8 mouse cellular contexts compared by ENCODE assay signal in the genomic region with DNA sequence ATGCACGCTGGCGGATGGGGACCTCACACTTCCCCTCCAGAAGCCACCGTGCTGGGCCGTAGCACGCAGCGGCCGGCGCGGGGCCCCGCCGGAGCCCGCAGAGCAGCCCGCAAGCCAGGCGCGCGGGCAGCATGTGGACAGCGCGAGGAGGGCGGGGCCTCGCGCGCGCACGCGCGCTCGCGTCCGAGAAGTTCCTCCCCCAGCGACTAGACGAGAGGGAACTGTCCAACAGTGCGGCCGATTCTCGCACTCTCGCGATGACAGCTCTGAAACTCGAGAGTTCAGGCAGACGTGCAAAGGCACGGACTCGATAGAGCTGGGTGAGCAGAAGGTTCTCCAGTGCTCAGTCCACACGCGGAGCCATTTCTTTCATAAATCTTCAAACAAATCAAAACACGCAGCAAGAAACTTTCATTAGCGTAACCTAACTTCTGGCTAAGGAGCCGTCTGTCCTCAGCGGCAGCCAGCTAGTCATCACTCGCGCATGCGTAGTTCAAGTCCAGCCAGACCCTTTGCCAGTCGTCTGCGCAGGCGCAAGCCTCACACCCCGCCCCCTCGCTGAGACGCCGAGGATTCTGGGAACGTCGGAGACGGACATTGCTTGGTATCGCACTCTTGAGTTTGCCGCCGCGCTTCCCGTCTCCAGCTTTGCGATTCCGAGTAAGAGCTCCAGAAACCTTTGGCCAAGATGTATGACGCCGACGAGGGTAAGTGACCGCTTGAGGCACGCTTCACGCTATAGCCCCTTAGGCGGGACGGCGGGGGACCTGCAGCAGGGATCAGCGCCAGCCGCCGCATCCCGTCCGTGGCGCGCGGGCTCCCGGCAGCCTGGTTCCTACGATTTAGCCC. TPM values are rescaled to one million over a fixed set of nuclear protein-coding genes. Genes with fewer than 3 reads are reported as not detected.
DNase-seq lines count a peak whose midpoint lies in the region; ATAC-seq and TF ChIP-seq lines count a peak whose summit lies in the region.

A gene (minus strand): TSS at position 161 of the 849 bp plus-strand sequence.
A gene (plus strand): TSS at position 224 of the 849 bp plus-strand sequence.

- no peak for TF ChIP-seq CTCF in ES-Bruce4 (IDR thresholded peaks at IDR 0.05; ENCODE audit: low read depth, low read length)
- TF ChIP-seq CTCF in liver, postnatal 0 days (IDR thresholded peaks at IDR 0.05; ENCODE audit: low read depth) = no peak

- no peaks in the 10 kb centered on the region for H3K9me3 ChIP-seq in ES-Bruce4 (replicated peaks; ENCODE audit: control insufficient read depth, insufficient read depth, low read length, poor library complexity, severe bottlenecking)
- no peaks in the 10 kb centered on the region for H3K9me3 ChIP-seq in forebrain, embryonic 13.5 days (replicated peaks)
- no peaks in the 10 kb centered on the region for H3K9me3 ChIP-seq in liver, postnatal 0 days (ENCODE audit: low read length)
- H3K9me3 ChIP-seq in neural tube, embryonic 14.5 days (ENCODE audit: control insufficient read depth, low read length) = no peaks in the 10 kb centered on the region

- peak; percentile 99 to 100 for DNase-seq in heart, postnatal 10 days
- peak; percentile 94 for DNase-seq in large intestine, adult 2 months (ENCODE audit: low read depth, low spot score)
- DNase-seq in liver, postnatal 0 days = peak; percentile 99
- DNase-seq in testis, postnatal 10 days (ENCODE audit: low spot score) = peak; percentile 99

- H3K36me3 ChIP-seq in ES-Bruce4 (ENCODE audit: control insufficient read depth, insufficient read depth, low read length, poor library complexity, severe bottlenecking) = peaks cover 18% of the 10 kb centered on the region
- peaks cover 45% of the 10 kb centered on the region for H3K36me3 ChIP-seq in forebrain, embryonic 13.5 days (ENCODE audit: poor library complexity, severe bottlenecking)
- peaks cover 28% of the 10 kb centered on the region for H3K36me3 ChIP-seq in liver, postnatal 0 days (replicated peaks; ENCODE audit: insufficient read depth, low read length)
- peaks cover 20% of the 10 kb centered on the region for H3K36me3 ChIP-seq in neural tube, embryonic 14.5 days (ENCODE audit: control insufficient read depth, insufficient read depth, low read length)

- intact Hi-C loops in heart, postnatal 10 days (cut with DNase I) = loop anchor here (5.0 kb wide), 1 partner anchor 97 kb away; a partner anchor contains a TSS

- TF ChIP-seq POLR2A in ES-Bruce4 (IDR thresholded peaks at IDR 0.05; ENCODE audit: insufficient read depth, low read length) = peak; percentile 92

- no peak for TF ChIP-seq EP300 in ES-Bruce4 (IDR thresholded peaks at IDR 0.05; ENCODE audit: insufficient read depth, low read depth, low read length)
- peak; percentile 19; the same call in 1 of the 2 replicates for TF ChIP-seq EP300 in liver, postnatal 0 days (IDR thresholded peaks at IDR 0.05; ENCODE audit: low read depth)

- H3K4me2 ChIP-seq in forebrain, embryonic 13.5 days = peak within 1 kb of the TSS; percentile 99
- H3K4me2 ChIP-seq in liver, postnatal 0 days (ENCODE audit: low read depth, low read length) = peak within 1 kb of the TSS; percentile 100
- peak within 1 kb of the TSS; percentile 93 for H3K4me2 ChIP-seq in neural tube, embryonic 14.5 days (ENCODE audit: low read depth, low read length)

- ATAC-seq in cerebellum, adult (ENCODE audit: insufficient number of reproducible peaks, low FRiP score, low TSS enrichment) = peak; percentile 93
- peak; percentile 97 for ATAC-seq in forebrain, embryonic 13.5 days
- ATAC-seq in liver, postnatal 0 days = peak; percentile 95
- ATAC-seq in neural tube, embryonic 14.5 days (ENCODE audit: low read depth) = peak; percentile 97

- WGBS in forebrain, embryonic 13.5 days = under 1% methylated on average over 64 of the region's 85 CpGs
- under 1% methylated on average over 85 of the region's 85 CpGs for WGBS in large intestine, adult 2 months
- under 1% methylated on average over 85 of the region's 85 CpGs for WGBS in liver, postnatal 0 days (ENCODE audit: insufficient replicate concordance)
- WGBS in neural tube, embryonic 14.5 days = under 1% methylated on average over 85 of the region's 85 CpGs

- peak within 1 kb of the TSS; percentile 76 for H3K9ac ChIP-seq in ES-Bruce4 (ENCODE audit: low read depth, poor library complexity, severe bottlenecking)
- H3K9ac ChIP-seq in forebrain, embryonic 13.5 days = peak within 1 kb of the TSS; percentile 94
- peak within 1 kb of the TSS; percentile 85 for H3K9ac ChIP-seq in liver, postnatal 0 days (replicated peaks)
- peak within 1 kb of the TSS; percentile 78 for H3K9ac ChIP-seq in neural tube, embryonic 14.5 days (replicated peaks; ENCODE audit: low read depth, low read length)

- H3K4me1 ChIP-seq in ES-Bruce4 (ENCODE audit: control insufficient read depth, insufficient read depth, low read length) = peaks cover 2% of the 10 kb centered on the region
- H3K4me1 ChIP-seq in forebrain, embryonic 13.5 days = peaks cover 35% of the 10 kb centered on the region
- H3K4me1 ChIP-seq in liver, postnatal 0 days (ENCODE audit: insufficient read depth) = peaks cover 18% of the 10 kb centered on the region
- H3K4me1 ChIP-seq in neural tube, embryonic 14.5 days (ENCODE audit: control insufficient read depth, insufficient read depth, low read length) = peaks cover 20% of the 10 kb centered on the region

- no peak within 1 kb of the TSS for H3K27ac ChIP-seq in ES-Bruce4 (ENCODE audit: insufficient read depth, low read length)
- H3K27ac ChIP-seq in forebrain, embryonic 13.5 days = peak within 1 kb of the TSS; percentile 88
- H3K27ac ChIP-seq in liver, postnatal 0 days (ENCODE audit: low read depth) = peak within 1 kb of the TSS; percentile 78
- H3K27ac ChIP-seq in neural tube, embryonic 14.5 days (ENCODE audit: low read depth, low read length) = peak within 1 kb of the TSS; percentile 94

- H3K27me3 ChIP-seq in ES-Bruce4 (ENCODE audit: control insufficient read depth, insufficient read depth, low read length, poor library complexity, severe bottlenecking) = no peaks in the 10 kb centered on the region
- no peaks in the 10 kb centered on the region for H3K27me3 ChIP-seq in forebrain, embryonic 13.5 days
- H3K27me3 ChIP-seq in liver, postnatal 0 days (ENCODE audit: insufficient read depth, low read length) = no peaks in the 10 kb centered on the region
- no peaks in the 10 kb centered on the region for H3K27me3 ChIP-seq in neural tube, embryonic 14.5 days (ENCODE audit: control insufficient read depth, insufficient read depth, low read length)

- peak within 1 kb of the TSS; percentile 91 for H3K4me3 ChIP-seq in ES-Bruce4 (ENCODE audit: low read depth, low read length)
- peak within 1 kb of the TSS; percentile 99 for H3K4me3 ChIP-seq in forebrain, embryonic 13.5 days
- H3K4me3 ChIP-seq in liver, postnatal 0 days (ENCODE audit: low read depth, low read length) = peak within 1 kb of the TSS; percentile 87
- H3K4me3 ChIP-seq in neural tube, embryonic 14.5 days (ENCODE audit: low read depth, low read length) = peak within 1 kb of the TSS; percentile 95

RNA-seq across cellular contexts. Expression of the first gene that starts in this region (rescaled TPM):
- 17.0 and 22.5 TPM in 2 replicates for polyA plus RNA-seq in ES-Bruce4 (2011; ENCODE audit: insufficient read depth, insufficient read length, low read depth, missing spikeins)
- polyA plus RNA-seq in forebrain, embryonic 13.5 days (2015; fragmentation: Nextera tagmentation; extraction: Ambion mirVana) = 33.8 and 35.8 TPM in 2 replicates
- total RNA-seq in heart, postnatal 10 days (2021) = 10 to 100 TPM; 14.4 to 17.0 TPM
- polyA plus RNA-seq in large intestine, adult 2 months (2012; rRNA removed) = 11.8 and 13.2 TPM in 2 replicates
- 8.2 and 10.5 TPM in 2 replicates for polyA plus RNA-seq in liver, postnatal 0 days (2015; fragmentation: Nextera tagmentation; extraction: Ambion mirVana)
- polyA plus RNA-seq in neural tube, embryonic 14.5 days (2014; fragmentation: Nextera tagmentation; extraction: Ambion mirVana) = 32.1 and 36.6 TPM in 2 replicates

RNA-seq across cellular contexts. Expression of the second gene that starts in this region (rescaled TPM):
- 238 and 257 TPM in 2 replicates for polyA plus RNA-seq in ES-Bruce4 (2011; ENCODE audit: insufficient read depth, insufficient read length, low read depth, missing spikeins)
- 82.5 and 87.1 TPM in 2 replicates for polyA plus RNA-seq in forebrain, embryonic 13.5 days (2015; fragmentation: Nextera tagmentation; extraction: Ambion mirVana)
- total RNA-seq in heart, postnatal 10 days (2021) = 10 to 100 TPM; 33.3 to 36.2 TPM
- polyA plus RNA-seq in large intestine, adult 2 months (2012; rRNA removed) = 9.4 and 13.8 TPM in 2 replicates
- 16.4 and 18.6 TPM in 2 replicates for polyA plus RNA-seq in liver, postnatal 0 days (2015; fragmentation: Nextera tagmentation; extraction: Ambion mirVana)
- polyA plus RNA-seq in neural tube, embryonic 14.5 days (2014; fragmentation: Nextera tagmentation; extraction: Ambion mirVana) = 58.7 and 72.9 TPM in 2 replicates
